Comparison of ENCODE assay signal across 8 mouse cellular contexts in genomic region chr10:59615411-59615810, GRCm38 (mm10). TPM values are rescaled to one million over a fixed set of nuclear protein-coding genes. Genes with fewer than 3 reads are reported as not detected.
DNase-seq lines count a peak whose midpoint lies in the region; ATAC-seq and TF ChIP-seq lines count a peak whose summit lies in the region.

No protein-coding gene starts in this region.

- no peak for ATAC-seq in lung, embryonic 16.5 days (ENCODE audit: low read depth)
- ATAC-seq in hindbrain, postnatal 0 days, result no peak
- no peak for ATAC-seq in midbrain, postnatal 0 days (ENCODE audit: low FRiP score)

- H3K36me3 ChIP-seq in lung, embryonic 16.5 days (ENCODE audit: control insufficient read depth, insufficient read depth, low read length), result no peaks in the 10 kb centered on the region
- H3K36me3 ChIP-seq in hindbrain, postnatal 0 days (ENCODE audit: insufficient read depth, low read length), result no peaks in the 10 kb centered on the region
- H3K36me3 ChIP-seq in midbrain, postnatal 0 days (ENCODE audit: insufficient read depth, low read length), result no peaks in the 10 kb centered on the region

- 20% methylated on average over 5 of the region's 5 CpGs for WGBS in lung, embryonic 16.5 days
- 22% methylated on average over 5 of the region's 5 CpGs for WGBS in hindbrain, postnatal 0 days
- WGBS in midbrain, postnatal 0 days, result 32% methylated on average over 5 of the region's 5 CpGs

- no peak for TF ChIP-seq CTCF in hindbrain, postnatal 0 days (IDR thresholded peaks at IDR 0.05; ENCODE audit: low read depth)
- no peak for TF ChIP-seq CTCF in midbrain, postnatal 0 days (IDR thresholded peaks at IDR 0.05)

- DNase-seq in lung, postnatal 36 days, result no peak
- peak; percentile 68 for DNase-seq in cerebellum, adult 9-10 months
- no peak for DNase-seq in hindbrain, postnatal 0 days (ENCODE audit: low spot score)
- DNase-seq in midbrain, postnatal 0 days (ENCODE audit: low spot score), result no peak
- no peak for DNase-seq in left cerebral cortex, postnatal 10 days (ENCODE audit: extremely low spot score in 1 of 2, low spot score in 2 of 2)
- no peak for DNase-seq in adrenal gland, postnatal 4 days (ENCODE audit: low spot score in 2 of 2)
- DNase-seq in lung, postnatal 14 days, result no peak

- H3K9me3 ChIP-seq in lung, embryonic 16.5 days (ENCODE audit: control insufficient read depth, low read length), result no peaks in the 10 kb centered on the region
- no peaks in the 10 kb centered on the region for H3K9me3 ChIP-seq in hindbrain, postnatal 0 days (ENCODE audit: low read length)
- no peaks in the 10 kb centered on the region for H3K9me3 ChIP-seq in midbrain, postnatal 0 days (ENCODE audit: low read length)

- intact Hi-C loops in left cerebral cortex, postnatal 10 days (cut with DNase I), result loop anchor here (5.0 to 10.0 kb wide), 3 partner anchors 87 to 229 kb away; partner anchors contain the start of gene Micu1

- H3K4me3 ChIP-seq in lung, embryonic 16.5 days (ENCODE audit: low read length), result peak overlapping the region; percentile 68
- peak overlapping the region; percentile 95 for H3K4me3 ChIP-seq in hindbrain, postnatal 0 days (ENCODE audit: low read length)
- peak overlapping the region; percentile 92 for H3K4me3 ChIP-seq in midbrain, postnatal 0 days (ENCODE audit: low read depth, low read length)

- peaks cover 19% of the 10 kb centered on the region for H3K4me1 ChIP-seq in lung, embryonic 16.5 days (replicated peaks; ENCODE audit: control insufficient read depth, insufficient read depth, low read length)
- no peaks in the 10 kb centered on the region for H3K4me1 ChIP-seq in hindbrain, postnatal 0 days (ENCODE audit: insufficient read depth, low read length)
- peaks cover 15% of the 10 kb centered on the region; the same call in 1 of the 2 replicates for H3K4me1 ChIP-seq in midbrain, postnatal 0 days (ENCODE audit: insufficient read depth, low read length)

- H3K27me3 ChIP-seq in lung, embryonic 16.5 days (ENCODE audit: control insufficient read depth, insufficient read depth, low read depth, low read length), result no peaks in the 10 kb centered on the region
- no peaks in the 10 kb centered on the region for H3K27me3 ChIP-seq in hindbrain, postnatal 0 days (ENCODE audit: insufficient read depth, low read length)
- H3K27me3 ChIP-seq in midbrain, postnatal 0 days (ENCODE audit: insufficient read depth, low read length), result no peaks in the 10 kb centered on the region

- peak overlapping the region; percentile 80 for H3K9ac ChIP-seq in lung, embryonic 16.5 days (ENCODE audit: low read length)
- peak overlapping the region; percentile 93 for H3K9ac ChIP-seq in hindbrain, postnatal 0 days (replicated peaks; ENCODE audit: low read length)
- peak overlapping the region; percentile 96 for H3K9ac ChIP-seq in midbrain, postnatal 0 days (replicated peaks; ENCODE audit: low read length, poor library complexity, severe bottlenecking)

- peak overlapping the region; percentile 90 for H3K4me2 ChIP-seq in lung, embryonic 16.5 days (ENCODE audit: low read depth, low read length)
- H3K4me2 ChIP-seq in hindbrain, postnatal 0 days (ENCODE audit: low read depth, low read length), result peak overlapping the region; percentile 74
- peak overlapping the region; percentile 88 for H3K4me2 ChIP-seq in midbrain, postnatal 0 days (ENCODE audit: low read depth, low read length, poor library complexity, severe bottlenecking)

- no peak overlapping the region for H3K27ac ChIP-seq in lung, embryonic 16.5 days (ENCODE audit: low read length)
- H3K27ac ChIP-seq in hindbrain, postnatal 0 days, result peak overlapping the region; percentile 88; the same call in 1 of the 2 replicates
- no peak overlapping the region for H3K27ac ChIP-seq in midbrain, postnatal 0 days (ENCODE audit: low read depth, low read length)

RNA-seq across cellular contexts. Expression of gene Gm10322, which starts 0.5 kb away (rescaled TPM):
- not detected in 2 replicates for polyA plus RNA-seq in lung, embryonic 16.5 days (2015; fragmentation: Nextera tagmentation; extraction: Ambion mirVana)
- total RNA-seq in hindbrain, postnatal 0 days (2014; rRNA removed), result not detected in 2 replicates
- polyA plus RNA-seq in hindbrain, postnatal 0 days (2015; fragmentation: Nextera tagmentation; extraction: Ambion mirVana), result not detected in 2 replicates
- total RNA-seq in midbrain, postnatal 0 days (2014; rRNA removed), result not detected in 2 replicates
- polyA plus RNA-seq in midbrain, postnatal 0 days (2015; fragmentation: Nextera tagmentation; extraction: Ambion mirVana), result not detected in 2 replicates
- not detected for total RNA-seq in left cerebral cortex, postnatal 10 days (2021)
- total RNA-seq in adrenal gland, postnatal 4 days (2021), result not detected

RNA-seq across cellular contexts. Expression of gene Mcu, which starts 1.1 kb away (rescaled TPM):
- polyA plus RNA-seq in lung, embryonic 16.5 days (2015; fragmentation: Nextera tagmentation; extraction: Ambion mirVana), result 30.6 and 33.3 TPM in 2 replicates
- 27.5 and 33.4 TPM in 2 replicates for total RNA-seq in hindbrain, postnatal 0 days (2014; rRNA removed)
- 44.9 and 47.3 TPM in 2 replicates for polyA plus RNA-seq in hindbrain, postnatal 0 days (2015; fragmentation: Nextera tagmentation; extraction: Ambion mirVana)
- total RNA-seq in midbrain, postnatal 0 days (2014; rRNA removed), result 39.4 and 39.7 TPM in 2 replicates
- polyA plus RNA-seq in midbrain, postnatal 0 days (2015; fragmentation: Nextera tagmentation; extraction: Ambion mirVana), result 45.8 and 46.1 TPM in 2 replicates
- 10 to 100 TPM; 65.9 to 67.9 TPM for total RNA-seq in left cerebral cortex, postnatal 10 days (2021)
- 10 to 100 TPM; 36.3 to 43.3 TPM for total RNA-seq in adrenal gland, postnatal 4 days (2021)
